Mouse (Mus musculus): ENCODE measurements around the gene Ubxn11. TPM values are rescaled to one million over a fixed set of nuclear protein-coding genes. Genes with fewer than 3 reads are reported as not detected.
"Not testable (repeated sequence)": the region's sequence is repeated elsewhere in the genome, so short reads cannot be mapped to it uniquely, and the experiment has no call there.

Ubxn11 gene
- polyA plus RNA-seq, 1 experiment from 2014 or later = 9.6 TPM

DNA sequence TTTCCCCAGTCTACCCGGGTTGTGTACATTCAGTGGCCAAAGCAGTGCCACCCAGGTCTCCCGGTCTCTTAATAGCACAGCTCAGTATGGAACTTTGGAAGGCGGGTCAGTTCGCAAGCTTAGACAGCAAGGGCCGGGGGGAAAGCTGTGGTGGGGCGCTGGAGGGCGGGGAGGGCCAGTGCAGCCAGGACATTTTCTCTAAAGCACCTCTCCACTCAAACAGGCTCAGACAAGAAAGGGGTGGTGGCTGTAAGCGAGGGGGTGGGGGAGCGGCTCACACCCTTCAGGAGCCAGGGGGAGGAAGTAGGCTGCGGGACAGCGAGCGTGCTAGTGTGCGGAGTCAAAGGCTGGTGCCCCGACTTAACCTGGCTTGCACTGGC, 26.6 kb downstream of the Ubxn11 start:
- under 1% methylated on average over 14 of the region's 14 CpGs for WGBS
- ATAC-seq (ENCODE audit: insufficient number of reproducible peaks, insufficient read depth, low FRiP score, low TSS enrichment, low read depth) = peak; percentile 57
- peaks cover 31% of the 10 kb centered on the region for H3K4me1 ChIP-seq (replicated peaks)
- H3K27me3 ChIP-seq = no peaks in the 10 kb centered on the region
- H3K9me3 ChIP-seq = no peaks in the 10 kb centered on the region
- peaks cover 40% of the 10 kb centered on the region; the same call in 1 of the 2 replicates for H3K36me3 ChIP-seq
- peak overlapping the region; percentile 91 for H3K27ac ChIP-seq
- H3K4me3 ChIP-seq (replicated peaks) = peak overlapping the region; percentile 86
- peak overlapping the region; percentile 82 for H3K9ac ChIP-seq (replicated peaks)
- H3K4me2 ChIP-seq = peak overlapping the region; percentile 83

DNA sequence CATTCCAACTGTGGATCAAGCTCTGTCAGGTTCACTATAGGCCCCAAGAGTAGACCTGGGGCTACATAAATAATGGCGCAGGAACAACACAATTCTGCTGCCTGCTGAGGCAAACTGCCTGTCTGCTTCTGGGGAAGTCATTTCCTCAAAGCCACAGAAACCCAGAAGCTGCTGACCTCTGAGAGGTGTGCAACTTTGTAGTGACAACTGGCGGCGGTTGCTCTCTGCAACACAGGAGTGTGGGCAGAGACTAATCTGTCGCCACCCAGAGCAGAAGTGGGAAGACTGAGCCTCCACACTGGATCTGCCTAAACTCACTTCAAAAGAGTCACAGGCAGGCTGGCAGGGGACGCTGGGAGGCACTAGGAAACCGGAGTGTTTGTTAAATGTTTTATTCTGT, 27.1 kb downstream of the Ubxn11 start:
- WGBS = 28% methylated on average over 6 of the region's 6 CpGs
- peaks cover 40% of the 10 kb centered on the region; the same call in 1 of the 2 replicates for H3K36me3 ChIP-seq
- no peaks in the 10 kb centered on the region for H3K27me3 ChIP-seq
- H3K4me3 ChIP-seq (replicated peaks) = peak overlapping the region; percentile 86
- H3K4me1 ChIP-seq (replicated peaks) = peaks cover 31% of the 10 kb centered on the region
- no peaks in the 10 kb centered on the region for H3K9me3 ChIP-seq
- H3K9ac ChIP-seq (replicated peaks) = peak overlapping the region; percentile 82
- peak overlapping the region; percentile 91 for H3K27ac ChIP-seq
- peak overlapping the region; percentile 83 for H3K4me2 ChIP-seq
- ATAC-seq (ENCODE audit: insufficient number of reproducible peaks, insufficient read depth, low FRiP score, low TSS enrichment, low read depth) = no peak

DNA sequence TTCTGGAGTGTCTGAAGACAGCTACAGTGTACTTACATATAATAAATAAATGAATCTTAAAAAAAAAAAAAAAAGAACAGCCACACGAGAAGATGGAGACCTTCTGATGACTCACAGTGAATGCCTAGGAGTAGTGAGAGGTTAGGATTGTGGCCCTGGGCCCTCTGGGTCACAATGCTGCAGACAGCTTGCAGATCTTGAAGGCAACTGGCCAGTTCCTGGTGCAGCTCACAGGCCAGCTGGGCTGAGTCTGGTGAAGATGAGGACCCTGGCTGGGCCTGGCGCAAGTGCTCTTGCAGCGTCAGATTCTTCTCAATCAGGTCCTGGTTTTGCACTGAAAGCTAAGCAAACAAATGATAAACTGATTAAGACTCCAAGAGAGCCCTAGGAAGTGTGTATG, 29.7 kb downstream of the Ubxn11 start:
- no peak overlapping the region for H3K4me3 ChIP-seq (replicated peaks)
- no peak overlapping the region for H3K27ac ChIP-seq
- H3K36me3 ChIP-seq = peaks cover 25% of the 10 kb centered on the region; the same call in 1 of the 2 replicates
- no peaks in the 10 kb centered on the region for H3K9me3 ChIP-seq
- no peaks in the 10 kb centered on the region for H3K27me3 ChIP-seq
- no peak overlapping the region for H3K9ac ChIP-seq (replicated peaks)
- 92% methylated on average over 3 of the region's 3 CpGs for WGBS
- ATAC-seq (ENCODE audit: insufficient number of reproducible peaks, insufficient read depth, low FRiP score, low TSS enrichment, low read depth) = no peak
- no peak overlapping the region for H3K4me2 ChIP-seq
- H3K4me1 ChIP-seq (replicated peaks) = peaks cover 44% of the 10 kb centered on the region

DNA sequence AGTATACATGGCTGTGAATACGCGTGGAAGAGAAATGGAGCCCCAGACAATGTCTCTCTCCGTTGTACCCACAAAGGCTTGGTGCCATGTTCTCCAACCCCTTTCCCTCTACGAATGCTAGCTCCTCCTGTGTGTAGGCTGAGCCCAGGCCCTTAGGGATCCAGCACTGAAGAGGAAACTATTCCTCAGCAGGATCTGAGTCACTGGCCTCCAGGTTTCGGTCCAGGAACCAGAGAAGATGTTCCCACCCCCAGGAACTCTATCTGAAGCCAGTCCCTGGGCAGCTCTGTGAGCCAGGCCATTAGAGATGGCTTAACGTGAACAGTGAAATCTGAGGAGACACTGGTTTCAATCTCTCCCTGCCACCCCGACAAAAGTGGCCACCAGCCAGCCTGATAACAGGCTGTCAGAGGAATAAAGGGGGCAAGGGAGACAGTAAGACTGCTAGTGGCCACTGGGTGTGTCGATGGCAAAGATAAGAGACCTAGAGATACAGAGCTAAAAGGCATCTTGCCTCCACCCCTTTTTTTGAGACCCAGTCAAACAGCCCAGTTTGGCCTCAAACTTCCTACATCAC, 30.2 kb downstream of the Ubxn11 start:
- ATAC-seq (ENCODE audit: insufficient number of reproducible peaks, insufficient read depth, low FRiP score, low TSS enrichment, low read depth) = no peak
- Histone ChIP-seq H3K27ac (no peak overlapping the region), H3K4me1 (replicated peaks) (peaks cover 44% of the 10 kb centered on the region), H3K27me3 (no peaks in the 10 kb centered on the region), H3K4me2 (no peak overlapping the region), H3K9me3 (no peaks in the 10 kb centered on the region), H3K36me3 (peaks cover 22% of the 10 kb centered on the region; the same call in 1 of the 2 replicates), H3K4me3 (replicated peaks) (no peak overlapping the region), H3K9ac (replicated peaks) (no peak overlapping the region)
- 73% methylated on average over 8 of the region's 8 CpGs for WGBS

DNA sequence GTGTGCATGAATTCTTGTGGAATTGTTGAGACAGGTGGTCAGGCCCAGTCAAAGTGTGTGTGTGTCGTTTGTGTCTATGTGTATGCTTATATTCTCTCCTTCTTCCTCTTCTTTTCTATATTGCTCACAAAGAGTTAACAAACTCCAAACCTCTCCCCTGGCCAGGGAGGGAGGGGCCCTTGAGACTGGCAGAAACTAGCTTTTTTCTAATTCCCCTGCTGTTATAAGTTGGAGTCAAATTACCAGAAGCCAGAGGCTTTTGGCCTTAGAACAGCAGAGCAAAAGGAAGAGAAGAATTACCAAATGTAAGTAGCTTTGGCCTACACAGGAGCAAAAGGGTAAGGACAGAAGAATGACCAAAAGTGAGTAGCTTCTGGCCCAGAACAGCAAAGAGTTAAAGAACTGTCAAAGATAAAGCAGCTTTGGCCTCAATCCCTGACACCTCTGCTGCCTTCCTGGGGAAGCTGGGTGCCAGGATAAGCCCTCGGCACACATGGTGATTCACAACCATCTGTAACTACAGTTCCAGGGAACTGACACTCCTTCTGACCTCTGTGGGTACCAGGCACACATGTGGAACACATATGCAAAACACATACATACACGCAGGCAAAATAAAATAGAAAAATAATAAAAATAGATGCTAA, 34.0 kb downstream of the Ubxn11 start:
- Histone ChIP-seq H3K9ac (replicated peaks) (0 out of 2 replicates have a peak overlapping the region, but pooled peaks have one; percentile 23), H3K4me3 (replicated peaks) (no peak overlapping the region), H3K36me3 (peaks cover 20% of the 10 kb centered on the region; the same call in 1 of the 2 replicates), H3K9me3 (no peaks in the 10 kb centered on the region), H3K27me3 (no peaks in the 10 kb centered on the region), H3K4me2 (peak overlapping the region; percentile 37), H3K27ac (peak overlapping the region; percentile 88), H3K4me1 (replicated peaks) (peaks cover 21% of the 10 kb centered on the region)
- 20% methylated on average over 3 of the region's 3 CpGs for WGBS
- no peak for ATAC-seq (ENCODE audit: insufficient number of reproducible peaks, insufficient read depth, low FRiP score, low TSS enrichment, low read depth)

DNA sequence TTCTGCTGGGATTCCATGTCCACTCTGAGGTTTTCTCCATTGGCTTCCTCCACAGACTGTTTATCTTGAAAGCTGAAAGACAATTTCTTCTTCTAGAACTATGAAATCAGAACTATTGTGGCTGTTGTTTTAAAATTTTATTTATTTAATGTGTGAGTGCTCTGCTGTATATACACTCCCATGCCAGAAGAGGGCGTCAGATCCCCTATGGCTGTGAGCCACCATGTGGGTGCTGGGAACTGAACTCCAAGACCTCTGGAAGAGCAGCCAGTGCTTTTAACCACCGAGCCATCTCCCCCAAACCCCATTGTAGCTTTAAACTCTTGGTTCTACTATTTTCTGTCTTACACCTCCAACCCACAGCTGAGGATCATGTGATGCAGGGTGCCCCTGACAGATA, 36.5 kb downstream of the Ubxn11 start:
- Histone ChIP-seq H3K9ac (replicated peaks) (no peak overlapping the region), H3K27ac (no peak overlapping the region), H3K4me3 (replicated peaks) (no peak overlapping the region), H3K36me3 (peaks cover 19% of the 10 kb centered on the region), H3K4me2 (no peak overlapping the region), H3K9me3 (no peaks in the 10 kb centered on the region), H3K27me3 (no peaks in the 10 kb centered on the region), H3K4me1 (replicated peaks) (peaks cover 21% of the 10 kb centered on the region)
- 86% methylated on average over 2 of the region's 2 CpGs for WGBS
- no peak for ATAC-seq (ENCODE audit: insufficient number of reproducible peaks, insufficient read depth, low FRiP score, low TSS enrichment, low read depth)

DNA sequence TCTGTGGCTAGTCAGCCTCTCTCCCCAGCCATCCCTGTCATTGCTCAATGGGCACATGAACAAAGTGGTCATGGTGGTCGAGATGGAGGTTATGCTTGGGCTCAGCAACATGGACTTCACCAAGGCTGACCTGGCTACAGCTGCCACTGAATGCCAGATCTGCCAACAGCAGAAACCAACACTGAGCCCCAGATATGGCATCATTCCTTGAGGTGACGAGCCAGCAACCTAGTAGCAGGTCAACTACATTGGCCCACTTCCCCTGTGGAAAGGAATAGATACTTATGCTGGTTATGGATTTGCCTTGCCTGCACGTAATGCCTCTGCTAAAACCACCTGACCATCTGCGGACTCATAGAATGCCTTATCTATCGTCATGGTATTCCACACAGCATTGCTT, 41.9 kb downstream of the Ubxn11 start:
- ATAC-seq (ENCODE audit: insufficient number of reproducible peaks, insufficient read depth, low FRiP score, low TSS enrichment, low read depth); H3K9me3 ChIP-seq: not testable (repeated sequence)
- WGBS = 91% methylated on average over 5 of the region's 5 CpGs

DNA sequence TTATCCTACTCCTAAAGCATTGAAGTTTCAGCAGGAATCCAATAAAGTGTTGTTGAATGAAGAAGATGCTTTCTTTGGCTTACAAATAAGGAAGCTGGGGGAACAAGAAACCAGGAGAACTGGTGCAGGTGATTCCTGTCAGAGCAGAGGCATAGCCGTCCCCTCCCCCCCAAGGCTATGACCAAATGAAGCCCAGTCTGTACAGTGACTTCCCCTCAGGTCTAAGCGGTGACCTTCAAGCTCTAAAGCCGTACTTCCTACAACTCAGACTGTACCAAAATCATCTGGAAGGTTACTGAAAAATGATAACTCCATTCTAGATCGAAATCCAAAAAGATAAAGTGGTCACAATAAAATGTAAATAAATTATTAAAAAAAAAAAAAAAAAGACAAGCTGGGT, 47.0 kb downstream of the Ubxn11 start:
- no peaks in the 10 kb centered on the region for H3K27me3 ChIP-seq
- H3K9ac ChIP-seq (replicated peaks) = no peak overlapping the region
- H3K36me3 ChIP-seq = peaks cover 69% of the 10 kb centered on the region
- no peak for ATAC-seq (ENCODE audit: insufficient number of reproducible peaks, insufficient read depth, low FRiP score, low TSS enrichment, low read depth)
- no peaks in the 10 kb centered on the region for H3K9me3 ChIP-seq
- H3K4me1 ChIP-seq (replicated peaks) = no peaks in the 10 kb centered on the region
- no peak overlapping the region for H3K27ac ChIP-seq
- H3K4me2 ChIP-seq = no peak overlapping the region
- WGBS = 93% methylated on average over 4 of the region's 4 CpGs
- no peak overlapping the region for H3K4me3 ChIP-seq (replicated peaks)

More for the DNA sequence above, 41.9 kb downstream of the Ubxn11 start:
- not testable (repeated sequence) for H3K4me2 ChIP-seq; H3K27me3 ChIP-seq; H3K9ac ChIP-seq (replicated peaks); H3K27ac ChIP-seq; H3K4me1 ChIP-seq (replicated peaks); H3K4me3 ChIP-seq (replicated peaks)
- peaks cover 37% of the 10 kb centered on the region for H3K36me3 ChIP-seq

DNA sequence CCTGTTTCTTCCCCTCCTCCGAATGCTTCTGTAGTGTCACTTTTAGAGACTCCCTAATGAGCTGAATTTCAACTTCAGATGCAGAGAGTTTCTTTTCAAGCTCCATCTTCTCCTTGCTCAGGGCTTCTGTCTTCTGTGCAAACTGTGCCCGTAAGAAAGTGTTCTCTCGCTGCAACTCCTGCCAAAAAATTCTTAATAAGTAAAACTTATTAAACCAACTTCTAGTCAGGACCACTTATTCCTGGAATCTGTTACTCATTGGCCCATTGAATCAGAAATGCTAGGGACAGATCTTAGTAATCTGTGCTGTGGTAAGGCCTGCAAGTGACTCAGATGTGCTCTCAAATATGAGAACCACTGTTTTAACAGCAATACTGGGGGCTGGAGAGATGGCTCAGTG, 49.7 kb downstream of the Ubxn11 start:
- Histone ChIP-seq H3K9ac (replicated peaks) (no peak overlapping the region), H3K9me3 (no peaks in the 10 kb centered on the region), H3K4me1 (replicated peaks) (no peaks in the 10 kb centered on the region), H3K27ac (no peak overlapping the region), H3K4me3 (replicated peaks) (no peak overlapping the region), H3K27me3 (no peaks in the 10 kb centered on the region), H3K36me3 (peaks cover 79% of the 10 kb centered on the region), H3K4me2 (no peak overlapping the region)
- WGBS = 84% methylated on average over 3 of the region's 3 CpGs
- ATAC-seq (ENCODE audit: insufficient number of reproducible peaks, insufficient read depth, low FRiP score, low TSS enrichment, low read depth) = no peak

DNA sequence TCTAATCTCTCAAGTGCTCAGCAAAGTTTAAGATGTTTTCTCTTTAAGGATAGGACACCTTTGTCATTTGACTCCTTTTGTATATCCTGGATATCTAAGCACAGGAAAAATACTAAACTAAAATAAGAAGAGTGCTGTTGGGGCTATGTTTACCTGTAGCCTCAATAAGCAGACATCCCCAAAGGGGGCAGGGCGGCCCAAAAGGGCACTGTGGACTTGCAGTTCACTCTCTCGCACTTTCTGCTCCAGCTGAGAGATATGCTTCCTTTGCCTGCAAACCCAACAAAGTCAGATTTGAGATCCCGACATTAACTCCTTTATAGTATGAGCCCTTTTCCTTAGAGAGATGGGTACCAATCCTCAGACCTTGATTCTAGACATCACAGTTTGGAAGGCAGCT, 51.3 kb downstream of the Ubxn11 start:
- Histone ChIP-seq H3K27me3 (no peaks in the 10 kb centered on the region; the same call in 1 of the 2 replicates), H3K4me3 (replicated peaks) (no peak overlapping the region), H3K4me2 (no peak overlapping the region), H3K9ac (replicated peaks) (no peak overlapping the region), H3K27ac (no peak overlapping the region), H3K36me3 (peaks cover 64% of the 10 kb centered on the region), H3K9me3 (no peaks in the 10 kb centered on the region), H3K4me1 (replicated peaks) (no peaks in the 10 kb centered on the region)
- no peak for ATAC-seq (ENCODE audit: insufficient number of reproducible peaks, insufficient read depth, low FRiP score, low TSS enrichment, low read depth)
- WGBS = 87% methylated on average over 3 of the region's 3 CpGs

DNA sequence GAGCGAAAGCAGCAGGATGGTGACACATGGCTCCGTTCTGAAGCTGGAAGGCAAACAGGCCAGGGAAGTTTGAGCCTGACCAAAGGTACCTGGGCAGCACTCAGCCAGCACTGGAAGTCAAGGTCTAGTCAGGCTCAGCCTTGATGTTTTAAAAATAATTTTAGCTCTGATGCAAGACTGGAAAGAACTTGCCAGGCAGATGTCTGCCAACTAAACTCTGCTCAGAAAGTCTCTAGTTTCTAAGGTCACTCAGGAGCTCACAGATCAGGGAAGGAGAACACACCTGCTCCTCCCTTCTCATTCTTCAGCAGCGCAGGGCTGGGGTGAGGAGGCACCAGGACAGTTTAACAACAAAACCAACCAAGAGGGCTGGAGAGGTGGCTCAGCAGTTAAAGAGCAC, 52.0 kb downstream of the Ubxn11 start:
- no peaks in the 10 kb centered on the region for H3K4me1 ChIP-seq (replicated peaks)
- no peak overlapping the region for H3K27ac ChIP-seq
- H3K36me3 ChIP-seq = peaks cover 57% of the 10 kb centered on the region
- no peak overlapping the region for H3K4me2 ChIP-seq
- no peaks in the 10 kb centered on the region; the same call in 1 of the 2 replicates for H3K27me3 ChIP-seq
- H3K4me3 ChIP-seq (replicated peaks) = no peak overlapping the region
- no peaks in the 10 kb centered on the region for H3K9me3 ChIP-seq
- H3K9ac ChIP-seq (replicated peaks) = no peak overlapping the region
- WGBS = 92% methylated on average over 3 of the region's 3 CpGs
- no peak for ATAC-seq (ENCODE audit: insufficient number of reproducible peaks, insufficient read depth, low FRiP score, low TSS enrichment, low read depth)

DNA sequence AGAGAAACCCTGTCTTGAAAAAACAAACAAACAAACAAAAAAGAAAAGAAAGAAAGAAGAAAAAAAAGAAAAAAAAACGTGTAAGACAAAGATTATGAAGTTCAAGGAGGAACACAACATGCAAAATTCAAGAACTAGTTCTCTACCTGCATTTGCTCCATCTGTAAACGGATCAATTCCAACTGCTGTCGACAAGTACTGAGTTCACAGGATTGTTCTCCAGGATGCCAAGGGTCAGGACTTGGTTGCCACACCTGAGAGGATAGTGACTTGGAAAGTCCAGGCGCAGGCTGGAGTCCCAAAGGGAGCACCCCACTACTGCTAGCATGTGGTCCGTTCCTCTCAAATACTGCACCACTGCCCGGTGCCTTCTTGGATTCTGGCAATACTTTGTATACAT, 53.2 kb downstream of the Ubxn11 start:
- Histone ChIP-seq H3K9me3 (no peaks in the 10 kb centered on the region), H3K36me3 (peaks cover 52% of the 10 kb centered on the region), H3K27ac (no peak overlapping the region), H3K4me2 (no peak overlapping the region), H3K4me1 (replicated peaks) (no peaks in the 10 kb centered on the region), H3K4me3 (replicated peaks) (no peak overlapping the region), H3K9ac (replicated peaks) (no peak overlapping the region), H3K27me3 (no peaks in the 10 kb centered on the region; the same call in 1 of the 2 replicates)
- WGBS = 91% methylated on average over 6 of the region's 6 CpGs
- no peak for ATAC-seq (ENCODE audit: insufficient number of reproducible peaks, insufficient read depth, low FRiP score, low TSS enrichment, low read depth)
